Mouse (Mus musculus): ENCODE data around the gene Trcg1. TPM values are rescaled to one million over a fixed set of nuclear protein-coding genes. Genes with fewer than 3 reads are reported as not detected.

Gene Trcg1
- polyA plus RNA-seq (2012; rRNA removed) = not detected in 2 replicates

GRCm38 (mm10) chr9:57236256-57236655 lies at the start of gene Trcg1:
TSS of gene Trcg1 (plus strand) at chr9:57236556.

GRCm38 (mm10) chr9:57261913-57262794 lies 25.8 kb downstream of the Trcg1 start, which contains the start of gene 1700017B05Rik:
TSS of gene 1700017B05Rik (minus strand) at chr9:57262612.

Other genes with a start within 250 kb of the Trcg1 start
- 34.9 and 76.3 TPM in 2 replicates for gene Ptpn9, start 241.6 kb upstream of the Trcg1 start, polyA plus RNA-seq (2012; rRNA removed)
- 65.5 and 198 TPM in 2 replicates for gene Sin3a, start 164.5 kb upstream of the Trcg1 start, polyA plus RNA-seq (2012; rRNA removed)
- 386 and 391 TPM in 2 replicates for gene Man2c1, start 105.9 kb upstream of the Trcg1 start, polyA plus RNA-seq (2012; rRNA removed)
- gene Neil1, start 88.3 kb upstream of the Trcg1 start, polyA plus RNA-seq (2012; rRNA removed) = 10.7 and 13.0 TPM in 2 replicates
- gene Commd4, start 78.2 kb upstream of the Trcg1 start, polyA plus RNA-seq (2012; rRNA removed) = 211 and 215 TPM in 2 replicates
- gene 1700017B05Rik, start 26.1 kb downstream of the Trcg1 start, polyA plus RNA-seq (2012; rRNA removed) = 41.4 and 43.9 TPM in 2 replicates
- 31.3 and 33.2 TPM in 2 replicates for gene Ppcdc, start 203.6 kb downstream of the Trcg1 start, polyA plus RNA-seq (2012; rRNA removed)
- gene Scamp5, start 231.5 kb downstream of the Trcg1 start, polyA plus RNA-seq (2012; rRNA removed) = 36.6 and 41.6 TPM in 2 replicates